Mouse (Mus musculus): ENCODE measurements around the gene Pdzrn3. TPM values are rescaled to one million over a fixed set of nuclear protein-coding genes. Genes with fewer than 3 reads are reported as not detected.

Gene Pdzrn3
- polyA plus RNA-seq, 1 experiment: 2.8 TPM

- no peak for DNase-seq
- 87% methylated on average over 2 of the region's 2 CpGs for WGBS
- Histone ChIP-seq H3K27ac (ENCODE audit: control insufficient read depth, insufficient read depth, low read length) (no peak overlapping the region), H3K27me3 (ENCODE audit: control insufficient read depth, insufficient read depth, low read length) (no peaks in the 10 kb centered on the region), H3K4me3 (ENCODE audit: control insufficient read depth, insufficient read depth, low read length) (no peak overlapping the region), H3K4me1 (replicated peaks; ENCODE audit: control insufficient read depth, insufficient read depth, low read length) (no peaks in the 10 kb centered on the region), H3K36me3 (ENCODE audit: control insufficient read depth, insufficient read depth, low read length) (no peaks in the 10 kb centered on the region)
- no peak for TF ChIP-seq POLR2A (IDR thresholded peaks at IDR 0.05; ENCODE audit: control insufficient read depth, extremely low read depth, insufficient read depth, low read length, poor library complexity)
- TF ChIP-seq CTCF (IDR thresholded peaks at IDR 0.05; ENCODE audit: borderline replicate concordance, control insufficient read depth, extremely low read depth, insufficient read depth, low read length, poor library complexity): no peak
Observed at GRCm38 (mm10) chr6:101291944-101292343, 85.8 kb downstream of the Pdzrn3 start.

GRCm38 (mm10) chr6:101290160-101290559 is 87.5 kb downstream of the Pdzrn3 start:
- Histone ChIP-seq H3K4me3 (ENCODE audit: control insufficient read depth, insufficient read depth, low read length) (no peak overlapping the region), H3K27ac (ENCODE audit: control insufficient read depth, insufficient read depth, low read length) (no peak overlapping the region), H3K27me3 (ENCODE audit: control insufficient read depth, insufficient read depth, low read length) (no peaks in the 10 kb centered on the region), H3K36me3 (ENCODE audit: control insufficient read depth, insufficient read depth, low read length) (no peaks in the 10 kb centered on the region), H3K4me1 (replicated peaks; ENCODE audit: control insufficient read depth, insufficient read depth, low read length) (no peaks in the 10 kb centered on the region)
- WGBS: 1% methylated on average over 2 of the region's 2 CpGs
- no peak for DNase-seq
- TF ChIP-seq POLR2A (IDR thresholded peaks at IDR 0.05; ENCODE audit: control insufficient read depth, extremely low read depth, insufficient read depth, low read length, poor library complexity): no peak

- H3K4me1 ChIP-seq (replicated peaks; ENCODE audit: control insufficient read depth, insufficient read depth, low read length): no peaks in the 10 kb centered on the region
- H3K36me3 ChIP-seq (ENCODE audit: control insufficient read depth, insufficient read depth, low read length): no peaks in the 10 kb centered on the region
- no peak for DNase-seq
- WGBS: 77% methylated on average over 4 of the region's 4 CpGs
- H3K27ac ChIP-seq (ENCODE audit: control insufficient read depth, insufficient read depth, low read length): no peak overlapping the region
- TF ChIP-seq CTCF (IDR thresholded peaks at IDR 0.05; ENCODE audit: borderline replicate concordance, control insufficient read depth, extremely low read depth, insufficient read depth, low read length, poor library complexity) (no peak), POLR2A (IDR thresholded peaks at IDR 0.05; ENCODE audit: control insufficient read depth, extremely low read depth, insufficient read depth, low read length, poor library complexity) (no peak)
- H3K27me3 ChIP-seq (ENCODE audit: control insufficient read depth, insufficient read depth, low read length): no peaks in the 10 kb centered on the region
- H3K4me3 ChIP-seq (ENCODE audit: control insufficient read depth, insufficient read depth, low read length): no peak overlapping the region
Observed at GRCm38 (mm10) chr6:101289428-101289827, 88.3 kb downstream of the Pdzrn3 start.

- H3K27ac ChIP-seq (ENCODE audit: control insufficient read depth, insufficient read depth, low read length): no peak overlapping the region
- H3K27me3 ChIP-seq (ENCODE audit: control insufficient read depth, insufficient read depth, low read length): no peaks in the 10 kb centered on the region
- TF ChIP-seq CTCF (IDR thresholded peaks at IDR 0.05; ENCODE audit: borderline replicate concordance, control insufficient read depth, extremely low read depth, insufficient read depth, low read length, poor library complexity) (no peak), POLR2A (IDR thresholded peaks at IDR 0.05; ENCODE audit: control insufficient read depth, extremely low read depth, insufficient read depth, low read length, poor library complexity) (no peak)
- WGBS: 92% methylated on average over 5 of the region's 5 CpGs
- H3K4me1 ChIP-seq (replicated peaks; ENCODE audit: control insufficient read depth, insufficient read depth, low read length): no peaks in the 10 kb centered on the region
- H3K4me3 ChIP-seq (ENCODE audit: control insufficient read depth, insufficient read depth, low read length): no peak overlapping the region
- no peak for DNase-seq
- no peaks in the 10 kb centered on the region for H3K36me3 ChIP-seq (ENCODE audit: control insufficient read depth, insufficient read depth, low read length)
Observed at GRCm38 (mm10) chr6:101287566-101288173, 90.0 kb downstream of the Pdzrn3 start.

- Histone ChIP-seq H3K27me3 (ENCODE audit: control insufficient read depth, insufficient read depth, low read length) (no peaks in the 10 kb centered on the region), H3K4me3 (ENCODE audit: control insufficient read depth, insufficient read depth, low read length) (no peak overlapping the region), H3K36me3 (ENCODE audit: control insufficient read depth, insufficient read depth, low read length) (no peaks in the 10 kb centered on the region), H3K27ac (ENCODE audit: control insufficient read depth, insufficient read depth, low read length) (no peak overlapping the region), H3K4me1 (replicated peaks; ENCODE audit: control insufficient read depth, insufficient read depth, low read length) (no peaks in the 10 kb centered on the region)
- 41% methylated on average over 2 of the region's 2 CpGs for WGBS
- TF ChIP-seq POLR2A (IDR thresholded peaks at IDR 0.05; ENCODE audit: control insufficient read depth, extremely low read depth, insufficient read depth, low read length, poor library complexity) (no peak), CTCF (IDR thresholded peaks at IDR 0.05; ENCODE audit: borderline replicate concordance, control insufficient read depth, extremely low read depth, insufficient read depth, low read length, poor library complexity) (no peak)
- DNase-seq: no peak
Observed at GRCm38 (mm10) chr6:101287077-101287476, 90.6 kb downstream of the Pdzrn3 start.

- Histone ChIP-seq H3K36me3 (ENCODE audit: control insufficient read depth, insufficient read depth, low read length) (no peaks in the 10 kb centered on the region), H3K4me3 (ENCODE audit: control insufficient read depth, insufficient read depth, low read length) (no peak overlapping the region), H3K4me1 (replicated peaks; ENCODE audit: control insufficient read depth, insufficient read depth, low read length) (no peaks in the 10 kb centered on the region), H3K27ac (ENCODE audit: control insufficient read depth, insufficient read depth, low read length) (no peak overlapping the region), H3K27me3 (ENCODE audit: control insufficient read depth, insufficient read depth, low read length) (no peaks in the 10 kb centered on the region)
- TF ChIP-seq CTCF (IDR thresholded peaks at IDR 0.05; ENCODE audit: borderline replicate concordance, control insufficient read depth, extremely low read depth, insufficient read depth, low read length, poor library complexity): no peak
- TF ChIP-seq POLR2A (IDR thresholded peaks at IDR 0.05; ENCODE audit: control insufficient read depth, extremely low read depth, insufficient read depth, low read length, poor library complexity): no peak
- no peak for DNase-seq
- WGBS: 94% methylated on average over 6 of the region's 6 CpGs
Observed at GRCm38 (mm10) chr6:101284368-101284955, 93.2 kb downstream of the Pdzrn3 start.

- no peaks in the 10 kb centered on the region for H3K4me1 ChIP-seq (replicated peaks; ENCODE audit: control insufficient read depth, insufficient read depth, low read length)
- TF ChIP-seq POLR2A (IDR thresholded peaks at IDR 0.05; ENCODE audit: control insufficient read depth, extremely low read depth, insufficient read depth, low read length, poor library complexity) (no peak), CTCF (IDR thresholded peaks at IDR 0.05; ENCODE audit: borderline replicate concordance, control insufficient read depth, extremely low read depth, insufficient read depth, low read length, poor library complexity) (no peak)
Observed at GRCm38 (mm10) chr6:101283891-101284290, 93.8 kb downstream of the Pdzrn3 start.

More at GRCm38 (mm10) chr6:101283891-101284290, 93.8 kb downstream of the Pdzrn3 start:
- 86% methylated on average over 3 of the region's 3 CpGs for WGBS
- Histone ChIP-seq H3K27ac (ENCODE audit: control insufficient read depth, insufficient read depth, low read length) (no peak overlapping the region), H3K36me3 (ENCODE audit: control insufficient read depth, insufficient read depth, low read length) (no peaks in the 10 kb centered on the region), H3K4me3 (ENCODE audit: control insufficient read depth, insufficient read depth, low read length) (no peak overlapping the region), H3K27me3 (ENCODE audit: control insufficient read depth, insufficient read depth, low read length) (no peaks in the 10 kb centered on the region)
- no peak for DNase-seq
